Mouse (Mus musculus): ENCODE measurements around the gene Arsj. TPM values are rescaled to one million over a fixed set of nuclear protein-coding genes. Genes with fewer than 3 reads are reported as not detected.

The Arsj gene
- polyA plus RNA-seq, 1 experiment from 2014 or later: 0.79 TPM

DNA sequence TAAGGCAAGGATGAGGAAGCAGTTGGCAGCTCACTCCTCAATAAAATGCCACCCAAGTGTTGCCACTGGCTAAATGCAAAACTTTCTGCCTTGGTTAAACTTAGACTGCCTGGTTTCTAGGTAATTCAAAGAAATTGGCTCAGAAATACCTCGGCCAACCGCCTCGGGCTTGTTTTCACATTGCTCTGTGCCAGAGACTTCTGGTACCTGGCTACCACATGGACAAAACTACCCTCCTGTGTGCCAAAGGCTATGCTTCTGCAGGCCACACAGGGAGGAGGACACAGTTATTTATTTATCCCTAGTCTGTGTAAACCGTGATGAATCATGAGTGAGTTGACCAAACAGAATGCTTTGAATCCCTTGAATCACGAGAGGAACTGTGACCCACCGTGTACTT is 75.8 kb downstream of the Arsj start:
- Histone ChIP-seq H3K4me3 (replicated peaks; ENCODE audit: low read depth, low read length) (no peak overlapping the region), H3K9ac (ENCODE audit: low read depth, low read length) (no peak overlapping the region), H3K4me2 (ENCODE audit: low read length) (no peak overlapping the region), H3K4me1 (replicated peaks; ENCODE audit: insufficient read depth, low read length) (no peaks in the 10 kb centered on the region), H3K36me3 (ENCODE audit: insufficient read depth, low read length) (no peaks in the 10 kb centered on the region), H3K27ac (no peak overlapping the region), H3K9me3 (replicated peaks; ENCODE audit: low read length) (no peaks in the 10 kb centered on the region), H3K27me3 (ENCODE audit: insufficient read depth, low read length) (no peaks in the 10 kb centered on the region)
- no peak for TF ChIP-seq CTCF (IDR thresholded peaks at IDR 0.05; ENCODE audit: low read depth)
- 82% methylated on average over 6 of the region's 6 CpGs for WGBS
- no peak for DNase-seq (ENCODE audit: low spot score)
- no peak; the same call in 1 of the 2 replicates for ATAC-seq (replicated peaks; ENCODE audit: low FRiP score, low read depth)

GRCm38 (mm10) chr3:126449058-126449457 is 85.6 kb downstream of the Arsj start:
- Histone ChIP-seq H3K4me1 (replicated peaks; ENCODE audit: insufficient read depth, low read length) (no peaks in the 10 kb centered on the region), H3K27me3 (ENCODE audit: insufficient read depth, low read length) (no peaks in the 10 kb centered on the region), H3K4me2 (ENCODE audit: low read length) (no peak overlapping the region), H3K9me3 (replicated peaks; ENCODE audit: low read length) (no peaks in the 10 kb centered on the region), H3K27ac (no peak overlapping the region), H3K36me3 (ENCODE audit: insufficient read depth, low read length) (no peaks in the 10 kb centered on the region), H3K9ac (ENCODE audit: low read depth, low read length) (no peak overlapping the region), H3K4me3 (replicated peaks; ENCODE audit: low read depth, low read length) (no peak overlapping the region)
- ATAC-seq (replicated peaks; ENCODE audit: low FRiP score, low read depth) (no peak), DNase-seq (ENCODE audit: low spot score) (no peak)
- TF ChIP-seq CTCF (IDR thresholded peaks at IDR 0.05; ENCODE audit: low read depth): no peak
- WGBS: 66% methylated on average over 6 of the region's 6 CpGs

DNA sequence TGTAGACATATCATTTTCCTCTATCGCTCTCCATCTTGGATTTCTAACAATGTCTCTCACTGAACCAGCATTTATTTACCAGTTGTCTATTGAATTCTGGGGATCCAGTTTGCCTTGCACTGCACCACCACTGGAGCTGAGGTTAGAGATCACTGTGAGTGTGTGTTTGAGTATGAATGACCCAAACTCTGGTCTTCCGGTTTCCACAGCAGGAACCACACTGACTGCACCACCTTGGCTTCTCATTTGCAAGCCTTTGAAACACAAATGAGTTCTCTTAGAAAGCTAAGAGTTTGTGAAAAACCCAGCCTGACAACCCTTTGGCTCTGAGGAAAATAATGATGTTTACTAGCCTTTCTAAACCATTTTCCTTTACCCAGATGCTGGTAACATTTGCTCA is 86.0 kb downstream of the Arsj start:
- no peak for TF ChIP-seq CTCF (IDR thresholded peaks at IDR 0.05; ENCODE audit: low read depth)
- Histone ChIP-seq H3K4me2 (ENCODE audit: low read length) (no peak overlapping the region), H3K9me3 (replicated peaks; ENCODE audit: low read length) (no peaks in the 10 kb centered on the region), H3K9ac (ENCODE audit: low read depth, low read length) (no peak overlapping the region), H3K36me3 (ENCODE audit: insufficient read depth, low read length) (no peaks in the 10 kb centered on the region), H3K27me3 (ENCODE audit: insufficient read depth, low read length) (no peaks in the 10 kb centered on the region), H3K27ac (no peak overlapping the region), H3K4me1 (replicated peaks; ENCODE audit: insufficient read depth, low read length) (no peaks in the 10 kb centered on the region), H3K4me3 (replicated peaks; ENCODE audit: low read depth, low read length) (no peak overlapping the region)
- 47% methylated on average over 2 of the region's 2 CpGs for WGBS
- DNase-seq (ENCODE audit: low spot score): no peak
- ATAC-seq (replicated peaks; ENCODE audit: low FRiP score, low read depth): no peak

- no peak for ATAC-seq (replicated peaks; ENCODE audit: low FRiP score, low read depth)
- no peak overlapping the region for H3K4me2 ChIP-seq (ENCODE audit: low read length)
- H3K36me3 ChIP-seq (ENCODE audit: insufficient read depth, low read length): no peaks in the 10 kb centered on the region
- no peaks in the 10 kb centered on the region for H3K9me3 ChIP-seq (replicated peaks; ENCODE audit: low read length)
- WGBS: 59% methylated on average over 7 of the region's 7 CpGs
- H3K4me3 ChIP-seq (replicated peaks; ENCODE audit: low read depth, low read length): no peak overlapping the region
- H3K27me3 ChIP-seq (ENCODE audit: insufficient read depth, low read length): no peaks in the 10 kb centered on the region
- DNase-seq (ENCODE audit: low spot score): no peak
- H3K27ac ChIP-seq: no peak overlapping the region
- H3K9ac ChIP-seq (ENCODE audit: low read depth, low read length): no peak overlapping the region
- TF ChIP-seq CTCF (IDR thresholded peaks at IDR 0.05; ENCODE audit: low read depth): no peak
- H3K4me1 ChIP-seq (replicated peaks; ENCODE audit: insufficient read depth, low read length): no peaks in the 10 kb centered on the region
Observed at GRCm38 (mm10) chr3:126455787-126456482, 92.5 kb downstream of the Arsj start.

- Histone ChIP-seq H3K27ac (no peak overlapping the region), H3K36me3 (ENCODE audit: insufficient read depth, low read length) (no peaks in the 10 kb centered on the region), H3K4me1 (replicated peaks; ENCODE audit: insufficient read depth, low read length) (no peaks in the 10 kb centered on the region), H3K9me3 (replicated peaks; ENCODE audit: low read length) (no peaks in the 10 kb centered on the region), H3K4me3 (replicated peaks; ENCODE audit: low read depth, low read length) (no peak overlapping the region), H3K4me2 (ENCODE audit: low read length) (no peak overlapping the region), H3K9ac (ENCODE audit: low read depth, low read length) (no peak overlapping the region), H3K27me3 (ENCODE audit: insufficient read depth, low read length) (no peaks in the 10 kb centered on the region)
- ATAC-seq (replicated peaks; ENCODE audit: low FRiP score, low read depth): no peak
- TF ChIP-seq CTCF (IDR thresholded peaks at IDR 0.05; ENCODE audit: low read depth): no peak
- WGBS: 83% methylated on average over 4 of the region's 4 CpGs
- no peak for DNase-seq (ENCODE audit: low spot score)
Observed at GRCm38 (mm10) chr3:126463119-126463815, 99.8 kb downstream of the Arsj start.

DNA sequence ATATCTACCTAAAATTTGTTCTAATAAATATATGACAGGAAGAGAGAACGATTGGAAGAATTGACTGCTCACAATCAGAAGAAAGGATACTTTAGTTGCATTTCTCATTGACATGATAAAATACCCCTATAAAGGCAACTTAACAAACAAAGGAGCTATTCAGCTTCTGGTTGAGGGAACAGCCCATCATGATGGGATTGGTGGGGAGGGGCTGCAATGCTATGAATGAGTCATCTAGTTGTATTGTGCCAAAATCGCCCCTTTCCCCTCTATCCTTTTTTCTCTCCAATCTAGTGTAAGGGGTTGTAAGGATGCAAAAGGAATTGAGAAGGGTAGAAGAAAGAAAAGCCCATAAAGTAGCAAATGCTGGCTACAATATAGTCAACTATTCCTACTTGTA is 100.8 kb downstream of the Arsj start:
- no peak overlapping the region for H3K27ac ChIP-seq
- no peak overlapping the region for H3K4me3 ChIP-seq (replicated peaks; ENCODE audit: low read depth, low read length)
- WGBS: 41% methylated on average over 2 of the region's 2 CpGs
- H3K36me3 ChIP-seq (ENCODE audit: insufficient read depth, low read length): no peaks in the 10 kb centered on the region
- no peaks in the 10 kb centered on the region for H3K4me1 ChIP-seq (replicated peaks; ENCODE audit: insufficient read depth, low read length)
- DNase-seq (ENCODE audit: low spot score): no peak
- no peak for TF ChIP-seq CTCF (IDR thresholded peaks at IDR 0.05; ENCODE audit: low read depth)
- no peak for ATAC-seq (replicated peaks; ENCODE audit: low FRiP score, low read depth)
- no peaks in the 10 kb centered on the region for H3K9me3 ChIP-seq (replicated peaks; ENCODE audit: low read length)
- no peaks in the 10 kb centered on the region for H3K27me3 ChIP-seq (ENCODE audit: insufficient read depth, low read length)
- H3K4me2 ChIP-seq (ENCODE audit: low read length): no peak overlapping the region
- H3K9ac ChIP-seq (ENCODE audit: low read depth, low read length): no peak overlapping the region

Other genes with a start within 250 kb of the Arsj start
- gene Camk2d, start 232.6 kb downstream of the Arsj start, polyA plus RNA-seq (2015; fragmentation: Nextera tagmentation; extraction: Ambion mirVana): 28.3 and 30.3 TPM in 2 replicates